Mouse (Mus musculus) small intestine, adult 2 months (tissue): ENCODE results near the gene Tinagl1. TPM values are rescaled to one million over a fixed set of nuclear protein-coding genes. Genes with fewer than 3 reads are reported as not detected.

Source experiments
- H3K27ac ChIP-seq: fragments of 200-500 bp; 2 replicates; pipeline ENCODE4 v1.5.1; 2012; ENCODE audit warnings: low read depth, low read length, control low read depth, inconsistent platforms; ENCODE audit not compliant: insufficient read depth
- H3K27me3 ChIP-seq: fragments of 200-500 bp; 2 replicates; pipeline ENCODE4 v1.6.1; 2012; ENCODE audit warnings: mild to moderate bottlenecking, moderate library complexity, low read length, inconsistent platforms; ENCODE audit not compliant: control insufficient read depth, insufficient read depth
- H3K36me3 ChIP-seq: fragments of 200-500 bp; 2 replicates; pipeline ENCODE4 v1.6.1; 2012; ENCODE audit warnings: mild to moderate bottlenecking, low read length, control low read depth, inconsistent platforms; ENCODE audit not compliant: control insufficient read depth, insufficient read depth
- H3K4me1 ChIP-seq: fragments of 200-500 bp; 2 replicates; pipeline ENCODE4 v1.6.1; 2012; ENCODE audit warnings: low read length, inconsistent platforms, mixed read lengths; ENCODE audit not compliant: control insufficient read depth, insufficient read depth, insufficient read length
- H3K4me3 ChIP-seq: fragments of 200-500 bp; 2 replicates; pipeline ENCODE4 v1.5.1; 2012; ENCODE audit warnings: low read depth, mild to moderate bottlenecking, control low read depth, inconsistent platforms, low read length, moderate library complexity
- CTCF ChIP-seq: fragments of 200-500 bp; IDR thresholded peaks from 2 replicates; pipeline ENCODE4 v1.5.1; 2012; ENCODE audit warnings: low read depth, mild to moderate bottlenecking, control low read depth, inconsistent platforms, low read length, moderate library complexity, mixed read lengths; ENCODE audit not compliant: insufficient replicate concordance, insufficient read length; ENCODE audit errors: extremely low read depth
- POLR2A ChIP-seq: fragments of 200-500 bp; IDR thresholded peaks from 2 replicates; pipeline ENCODE4 v1.6.1; 2012; ENCODE audit warnings: low read depth, mild to moderate bottlenecking, control low read depth, inconsistent platforms, low read length, moderate library complexity
- WGBS: fragments of 180-500 bp; shearing (Covaris S2); methylation state at CpG from one replicate; pipeline ENCODE4 v1.1.7; 2018; 5-methylcytosine and 5-hydroxymethylcytosine counted together
- polyA plus RNA-seq: library from polyadenylated mRNA; depleted of rRNA; stranded (reverse); fragments of >200 nt; gene quantifications from 2 replicates; pipeline ENCODE4 v1.2.3, GENCODE M21; 2012; rRNA removed

Gene Tinagl1
- polyA plus RNA-seq, 1 experiment, result 106 TPM

DNA sequence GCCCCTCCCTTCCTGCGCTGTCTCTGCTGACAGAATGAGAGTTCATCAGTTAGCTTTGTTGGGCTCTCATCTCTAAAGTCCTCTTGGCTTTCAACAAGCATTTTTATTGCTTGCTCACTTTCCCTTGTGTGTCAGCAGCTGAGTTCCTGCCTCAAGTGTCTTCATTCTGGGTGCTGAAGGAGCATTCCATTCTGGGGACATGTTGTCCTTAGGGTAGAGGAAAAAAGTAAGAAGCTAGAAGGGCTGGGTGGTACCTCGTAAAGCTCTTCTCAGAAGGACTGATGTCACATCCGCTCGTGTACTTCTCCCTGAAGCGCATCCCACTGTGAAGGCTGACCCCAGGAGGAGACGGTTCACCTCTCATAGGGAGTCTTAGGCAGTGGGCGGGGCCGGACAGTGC is 53.4 kb downstream of the Tinagl1 start:
- TF ChIP-seq POLR2A, result no peak
- no peak for TF ChIP-seq CTCF
- peaks cover 56% of the 10 kb centered on the region for H3K36me3 ChIP-seq
- 87% methylated on average over 8 of the region's 8 CpGs for WGBS

DNA sequence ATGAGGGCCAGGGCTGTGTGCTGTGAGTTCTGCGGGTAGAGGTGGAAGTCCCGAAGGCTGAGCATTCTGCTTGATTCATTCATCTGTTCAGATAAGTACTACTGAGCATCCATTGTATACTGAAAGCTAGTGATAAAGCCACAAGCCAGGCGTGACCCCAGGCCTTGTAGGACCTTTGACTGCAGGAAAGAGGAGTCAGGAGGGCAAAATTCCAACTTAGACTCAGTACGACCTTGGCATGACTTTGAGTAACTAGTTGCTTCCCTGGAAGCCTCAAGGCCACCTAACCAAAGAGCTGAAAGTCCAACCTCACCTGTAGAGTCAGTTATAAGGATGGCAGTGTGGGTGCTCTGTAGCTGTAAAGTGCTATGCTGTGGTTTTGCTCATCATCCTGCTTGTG is 54.2 kb downstream of the Tinagl1 start:
- WGBS, result 55% methylated on average over 4 of the region's 4 CpGs
- peaks cover 5% of the 10 kb centered on the region; the same call in 1 of the 2 replicates for H3K4me1 ChIP-seq
- H3K27ac ChIP-seq, result no peak overlapping the region
- no peak for TF ChIP-seq POLR2A
- no peak overlapping the region for H3K4me3 ChIP-seq
- peaks cover 51% of the 10 kb centered on the region for H3K36me3 ChIP-seq
- no peaks in the 10 kb centered on the region for H3K27me3 ChIP-seq

More for the DNA sequence above, 53.4 kb downstream of the Tinagl1 start:
- Histone ChIP-seq H3K4me1 (peaks cover 5% of the 10 kb centered on the region; the same call in 1 of the 2 replicates), H3K4me3 (no peak overlapping the region), H3K27me3 (no peaks in the 10 kb centered on the region), H3K27ac (no peak overlapping the region)

Other genes starting within 250 kb of the Tinagl1 start
- gene Spocd1, start 245.9 kb downstream of the Tinagl1 start, polyA plus RNA-seq, result not detected in 2 replicates
- 1.7 and 2.3 TPM in 2 replicates for gene Adgrb2, start 190.3 kb downstream of the Tinagl1 start, polyA plus RNA-seq
- gene Col16a1, start 127.3 kb downstream of the Tinagl1 start, polyA plus RNA-seq, result 6.9 and 8.2 TPM in 2 replicates
- gene Pef1, start 72.6 kb downstream of the Tinagl1 start, polyA plus RNA-seq, result 71.6 and 171 TPM in 2 replicates
- 3.3 and 3.8 TPM in 2 replicates for gene Hcrtr1, start 35.8 kb downstream of the Tinagl1 start, polyA plus RNA-seq
- not detected in 2 replicates for gene Gm853, start 47.3 kb upstream of the Tinagl1 start, polyA plus RNA-seq
- gene Serinc2, start 104.1 kb upstream of the Tinagl1 start, polyA plus RNA-seq, result 271 and 356 TPM in 2 replicates
- 0.71 and 0.72 TPM in 2 replicates for gene Fabp3, start 133.5 kb upstream of the Tinagl1 start, polyA plus RNA-seq
- gene Gm10570, start 133.6 kb upstream of the Tinagl1 start, polyA plus RNA-seq, result 0.27 TPM in 1 of 2 replicates, not detected in the other
- gene Zcchc17, start 184.8 kb upstream of the Tinagl1 start, polyA plus RNA-seq, result 7.9 and 17.1 TPM in 2 replicates
- 15.3 and 21.1 TPM in 2 replicates for gene Snrnp40, start 185.0 kb upstream of the Tinagl1 start, polyA plus RNA-seq